Mouse (Mus musculus) midbrain, embryonic 15.5 days (tissue): Measurements from ENCODE around the gene Optn. TPM values are rescaled to one million over a fixed set of nuclear protein-coding genes. Genes with fewer than 3 reads are reported as not detected.

Experiments
- ATAC-seq: fragments of 200-750 bp; cut with Nextera tagmentation; replicated peaks from 2 replicates; pipeline ENCODE4 v1.8.0; 2017; ENCODE audit warnings: moderate TSS enrichment
- H3K27ac ChIP-seq: fragments of 300-500 bp; sonication (generic); 2 replicates; pipeline ENCODE4 v1.5.1; 2015; ENCODE audit warnings: mild to moderate bottlenecking, inconsistent platforms
- H3K27me3 ChIP-seq: fragments of 300-500 bp; sonication (generic); replicated peaks from 2 replicates; pipeline ENCODE4 v1.6.1; 2015; ENCODE audit warnings: inconsistent platforms
- H3K36me3 ChIP-seq: fragments of 300-500 bp; sonication (generic); replicated peaks from 2 replicates; pipeline ENCODE4 v1.6.1; 2015; ENCODE audit warnings: inconsistent platforms
- H3K4me1 ChIP-seq: fragments of 300-500 bp; sonication (generic); 2 replicates; pipeline ENCODE4 v1.6.1; 2015; ENCODE audit warnings: inconsistent platforms
- H3K4me2 ChIP-seq: fragments of 300-500 bp; sonication (generic); 2 replicates; pipeline ENCODE4 v1.6.1; 2015; ENCODE audit warnings: inconsistent platforms, mild to moderate bottlenecking, moderate library complexity
- H3K4me3 ChIP-seq: fragments of 300-500 bp; sonication (generic); 2 replicates; pipeline ENCODE4 v1.5.1; 2015; ENCODE audit warnings: mild to moderate bottlenecking, inconsistent platforms
- H3K9ac ChIP-seq: fragments of 300-500 bp; sonication (generic); 2 replicates; pipeline ENCODE4 v1.6.1; 2015; ENCODE audit warnings: mild to moderate bottlenecking, inconsistent platforms
- H3K9me3 ChIP-seq: fragments of 300-500 bp; sonication (generic); 2 replicates; pipeline ENCODE4 v1.6.1; 2016; ENCODE audit warnings: inconsistent platforms
- WGBS: fragments of 180-500 bp; shearing (Covaris S2); methylation state at CpG from one replicate; pipeline ENCODE4 v1.1.7; 2015; ENCODE audit warnings: mixed read lengths; 5-methylcytosine and 5-hydroxymethylcytosine counted together
- polyA plus RNA-seq: library from polyadenylated mRNA; unstranded; fragments of >200 nt; fragmentation: Nextera tagmentation; extraction: Ambion mirVana; gene quantifications from 2 replicates; pipeline ENCODE4 v1.2.1, GENCODE M21; 2015

Gene Optn
- polyA plus RNA-seq, 1 experiment from 2014 or later = 18.9 TPM

GRCm38 (mm10) chr2:4988826-4989424 lies 74.9 kb downstream of the Optn start:
- no peak for ATAC-seq
- Histone ChIP-seq H3K27ac (no peak overlapping the region), H3K27me3 (no peaks in the 10 kb centered on the region), H3K9me3 (no peaks in the 10 kb centered on the region), H3K4me2 (no peak overlapping the region), H3K4me3 (no peak overlapping the region), H3K4me1 (no peaks in the 10 kb centered on the region), H3K36me3 (no peaks in the 10 kb centered on the region), H3K9ac (no peak overlapping the region)
- 79% methylated on average over 11 of the region's 11 CpGs for WGBS

- H3K9me3 ChIP-seq = no peaks in the 10 kb centered on the region
- WGBS = 79% methylated on average over 8 of the region's 8 CpGs
- H3K4me1 ChIP-seq = no peaks in the 10 kb centered on the region
- ATAC-seq = no peak
- H3K4me2 ChIP-seq = no peak overlapping the region
- no peaks in the 10 kb centered on the region for H3K36me3 ChIP-seq
- no peak overlapping the region for H3K4me3 ChIP-seq
- H3K9ac ChIP-seq = no peak overlapping the region
- no peak overlapping the region for H3K27ac ChIP-seq
- no peaks in the 10 kb centered on the region for H3K27me3 ChIP-seq
Measured at GRCm38 (mm10) chr2:4987388-4988180, 76.3 kb downstream of the Optn start.

- no peaks in the 10 kb centered on the region for H3K9me3 ChIP-seq
- H3K9ac ChIP-seq = no peak overlapping the region
- H3K4me2 ChIP-seq = no peak overlapping the region
- 94% methylated on average over 4 of the region's 4 CpGs for WGBS
- H3K36me3 ChIP-seq = no peaks in the 10 kb centered on the region
- H3K4me1 ChIP-seq = no peaks in the 10 kb centered on the region
- no peak for ATAC-seq
- H3K4me3 ChIP-seq = no peak overlapping the region
- H3K27ac ChIP-seq = no peak overlapping the region
- no peaks in the 10 kb centered on the region for H3K27me3 ChIP-seq
Measured at GRCm38 (mm10) chr2:4986798-4987197, 77.1 kb downstream of the Optn start.

GRCm38 (mm10) chr2:4985000-4985399 lies 78.9 kb downstream of the Optn start:
- H3K27ac ChIP-seq = no peak overlapping the region
- no peak overlapping the region for H3K4me3 ChIP-seq
- H3K36me3 ChIP-seq = no peaks in the 10 kb centered on the region
- no peak for ATAC-seq
- no peaks in the 10 kb centered on the region for H3K4me1 ChIP-seq
- no peak overlapping the region for H3K4me2 ChIP-seq
- no peak overlapping the region for H3K9ac ChIP-seq
- WGBS = 88% methylated on average over 6 of the region's 6 CpGs
- no peaks in the 10 kb centered on the region for H3K9me3 ChIP-seq
- no peaks in the 10 kb centered on the region for H3K27me3 ChIP-seq

GRCm38 (mm10) chr2:4983987-4984386 lies 79.9 kb downstream of the Optn start:
- no peaks in the 10 kb centered on the region for H3K4me1 ChIP-seq
- H3K9me3 ChIP-seq = no peaks in the 10 kb centered on the region
- no peak overlapping the region for H3K4me3 ChIP-seq
- H3K27me3 ChIP-seq = no peaks in the 10 kb centered on the region
- no peak for ATAC-seq
- no peak overlapping the region for H3K27ac ChIP-seq
- no peak overlapping the region for H3K9ac ChIP-seq
- 22% methylated on average over 5 of the region's 5 CpGs for WGBS
- no peak overlapping the region for H3K4me2 ChIP-seq
- no peaks in the 10 kb centered on the region for H3K36me3 ChIP-seq

- Histone ChIP-seq H3K27me3 (no peaks in the 10 kb centered on the region), H3K4me3 (no peak overlapping the region), H3K27ac (no peak overlapping the region), H3K9me3 (no peaks in the 10 kb centered on the region), H3K4me2 (no peak overlapping the region), H3K9ac (no peak overlapping the region), H3K4me1 (no peaks in the 10 kb centered on the region), H3K36me3 (no peaks in the 10 kb centered on the region)
- ATAC-seq = no peak
- WGBS = 36% methylated on average over 8 of the region's 8 CpGs
Measured at GRCm38 (mm10) chr2:4978091-4978490, 85.8 kb downstream of the Optn start.

GRCm38 (mm10) chr2:4975807-4976206 lies 88.0 kb downstream of the Optn start, which contains the start of gene Ucma:
Gene Ucma (plus strand): TSS chr2:4976122.
- no peak within 1 kb of the TSS for H3K27ac ChIP-seq
- H3K4me1 ChIP-seq = no peaks in the 10 kb centered on the region
- H3K4me3 ChIP-seq = no peak within 1 kb of the TSS
- H3K27me3 ChIP-seq = no peaks in the 10 kb centered on the region
- WGBS = 72% methylated on average over 5 of the region's 5 CpGs
- no peaks in the 10 kb centered on the region for H3K36me3 ChIP-seq
- no peaks in the 10 kb centered on the region for H3K9me3 ChIP-seq
- no peak for ATAC-seq
- no peak within 1 kb of the TSS for H3K4me2 ChIP-seq
- no peak within 1 kb of the TSS for H3K9ac ChIP-seq

Other genes starting within 250 kb of the Optn start
- 54.4 and 57.2 TPM in 2 replicates for gene Sephs1, start 182.5 kb downstream of the Optn start, polyA plus RNA-seq
- 70.2 and 71.6 TPM in 2 replicates for gene Phyh, start 145.0 kb downstream of the Optn start, polyA plus RNA-seq
- gene Ucma, start 87.9 kb downstream of the Optn start, polyA plus RNA-seq = 0.56 and 0.57 TPM in 2 replicates
- gene Mcm10, start 51.3 kb downstream of the Optn start, polyA plus RNA-seq = 3.5 and 5.1 TPM in 2 replicates
- gene Ccdc3, start 73.7 kb upstream of the Optn start, polyA plus RNA-seq = 7.3 and 8.3 TPM in 2 replicates